Mouse (Mus musculus): ENCODE data around the gene Tspan2. TPM values are rescaled to one million over a fixed set of nuclear protein-coding genes. Genes with fewer than 3 reads are reported as not detected.

Gene Tspan2
- polyA plus RNA-seq (2017; shearing (Covaris generic)), result 2.4 TPM

DNA sequence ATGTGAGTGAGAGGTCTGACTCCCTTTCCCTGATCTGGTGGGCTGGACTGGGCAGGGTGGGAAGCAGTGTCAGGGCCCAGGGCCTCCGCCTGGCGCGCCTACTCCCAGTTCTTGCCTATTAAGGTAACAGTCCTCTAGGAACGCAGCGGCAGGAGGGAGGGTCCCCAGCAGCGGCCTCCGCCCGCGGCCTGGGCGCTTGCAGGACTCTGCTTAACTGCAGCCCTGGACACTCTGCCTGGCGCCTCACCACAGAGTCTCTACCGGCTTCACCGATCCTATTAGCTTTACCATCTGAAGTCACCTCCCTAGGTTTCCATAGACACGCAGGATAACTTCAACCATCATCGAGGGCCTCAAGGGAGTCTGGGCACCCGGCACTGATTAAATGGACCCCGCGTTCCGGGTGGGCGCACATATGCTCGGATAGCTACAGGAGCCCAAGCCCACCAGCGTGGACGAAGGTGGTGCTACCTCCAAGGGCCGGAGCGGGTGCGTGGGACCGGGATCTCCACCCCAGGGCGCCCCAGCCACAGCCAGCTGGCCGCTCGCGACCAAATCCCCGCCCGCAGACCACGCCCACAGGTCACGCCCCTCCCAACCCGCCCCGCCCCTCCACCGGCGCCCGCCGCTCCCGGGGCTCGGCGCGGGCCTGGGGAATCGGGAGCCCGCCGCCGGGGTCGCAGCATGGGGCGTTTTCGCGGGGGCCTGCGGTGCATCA is at the start of gene Tspan2:
Tspan2 (plus strand) TSS at position 217 of the 718 bp plus-strand sequence.

DNA sequence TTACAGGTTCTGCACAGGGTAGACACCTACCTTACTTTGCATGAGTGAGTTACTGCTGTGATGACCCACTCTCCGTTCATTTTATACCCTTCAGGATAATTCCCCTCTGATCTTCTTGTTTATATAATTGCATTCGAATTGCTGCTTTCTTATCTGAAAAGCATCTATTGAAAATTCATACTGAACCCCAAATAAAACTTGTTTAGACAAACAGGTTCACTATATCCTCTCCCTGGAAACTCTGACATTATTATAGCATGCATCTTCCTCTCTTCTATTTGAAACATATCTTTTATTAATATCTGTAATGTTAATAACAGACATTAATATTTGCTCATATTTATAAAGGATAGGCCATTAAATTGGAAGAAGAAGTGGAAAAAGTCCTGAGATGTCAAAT is 48.3 kb downstream of the Tspan2 start, which contains the start of gene Tshb:
Tshb (minus strand) TSS at position 101 of the 400 bp plus-strand sequence.

Other genes starting within 250 kb of the Tspan2 start
- not detected for gene Tshb, start 48.2 kb downstream of the Tspan2 start, polyA plus RNA-seq (2017; shearing (Covaris generic))
- gene Sycp1, start 201.6 kb downstream of the Tspan2 start, polyA plus RNA-seq (2017; shearing (Covaris generic)), result not detected
- gene Nr1h5, start 229.6 kb downstream of the Tspan2 start, polyA plus RNA-seq (2017; shearing (Covaris generic)), result not detected